Mouse (Mus musculus): ENCODE results near the gene Srrm4. TPM values are rescaled to one million over a fixed set of nuclear protein-coding genes. Genes with fewer than 3 reads are reported as not detected.

The Srrm4 gene
- polyA plus RNA-seq, 1 experiment from 2014 or later, result 19.2 TPM

DNA sequence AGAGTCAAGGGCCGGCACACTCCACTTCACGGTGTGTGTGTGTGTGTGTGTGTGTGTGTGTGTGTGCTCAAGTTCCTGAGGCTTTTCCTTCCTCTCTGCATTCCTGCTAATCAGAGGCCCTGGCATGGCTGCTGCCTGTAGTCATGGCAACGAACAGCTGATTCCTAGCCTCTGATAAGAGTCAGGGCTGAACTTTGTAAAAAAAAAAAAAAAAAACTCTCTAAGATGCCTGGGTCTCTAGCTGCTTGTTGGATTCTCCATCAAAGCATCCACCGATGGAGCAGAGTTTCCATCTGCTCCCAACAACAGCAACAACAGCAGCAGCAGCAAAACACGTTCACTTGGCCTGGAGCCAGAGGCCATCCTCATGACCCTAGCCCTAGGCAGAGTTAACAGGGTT, 106.5 kb downstream of the Srrm4 start:
- peaks cover 50% of the 10 kb centered on the region for H3K4me1 ChIP-seq (replicated peaks)
- WGBS, result 18% methylated on average over 5 of the region's 5 CpGs
- no peak overlapping the region for H3K9ac ChIP-seq
- H3K4me3 ChIP-seq, result no peak overlapping the region
- H3K27ac ChIP-seq (replicated peaks), result peak overlapping the region; percentile 35; the same call in 1 of the 2 replicates
- no peak overlapping the region for H3K4me2 ChIP-seq
- peak; percentile 50; the same call in 1 of the 2 replicates for ATAC-seq (ENCODE audit: low read depth)
- H3K27me3 ChIP-seq, result no peaks in the 10 kb centered on the region
- H3K36me3 ChIP-seq, result no peaks in the 10 kb centered on the region
- H3K9me3 ChIP-seq, result no peaks in the 10 kb centered on the region

DNA sequence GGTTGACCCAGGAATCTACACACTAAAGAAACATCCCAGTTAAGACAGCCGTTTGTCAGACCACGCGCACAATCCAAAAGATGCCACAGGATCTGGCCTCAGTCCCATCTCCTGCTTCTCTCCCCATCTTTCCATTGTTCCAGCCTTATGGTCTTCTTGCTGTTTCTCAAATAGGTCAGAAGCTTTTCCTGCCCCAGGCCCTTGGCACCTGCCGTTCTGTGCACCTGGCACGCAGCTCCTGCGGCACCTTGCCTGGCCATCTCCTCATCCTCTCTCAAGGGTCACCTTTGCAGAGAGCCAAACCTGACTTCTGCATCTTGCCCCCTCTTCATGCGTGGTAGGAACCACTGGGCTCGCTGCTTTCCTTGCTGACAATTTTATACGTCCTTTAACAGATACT, 107.4 kb downstream of the Srrm4 start:
- Histone ChIP-seq H3K27ac (replicated peaks) (peak overlapping the region; percentile 35; the same call in 1 of the 2 replicates), H3K4me1 (replicated peaks) (peaks cover 44% of the 10 kb centered on the region), H3K9ac (no peak overlapping the region), H3K9me3 (no peaks in the 10 kb centered on the region), H3K4me2 (no peak overlapping the region), H3K4me3 (no peak overlapping the region), H3K36me3 (no peaks in the 10 kb centered on the region), H3K27me3 (no peaks in the 10 kb centered on the region)
- ATAC-seq (ENCODE audit: low read depth), result no peak
- WGBS, result 93% methylated on average over 9 of the region's 9 CpGs

DNA sequence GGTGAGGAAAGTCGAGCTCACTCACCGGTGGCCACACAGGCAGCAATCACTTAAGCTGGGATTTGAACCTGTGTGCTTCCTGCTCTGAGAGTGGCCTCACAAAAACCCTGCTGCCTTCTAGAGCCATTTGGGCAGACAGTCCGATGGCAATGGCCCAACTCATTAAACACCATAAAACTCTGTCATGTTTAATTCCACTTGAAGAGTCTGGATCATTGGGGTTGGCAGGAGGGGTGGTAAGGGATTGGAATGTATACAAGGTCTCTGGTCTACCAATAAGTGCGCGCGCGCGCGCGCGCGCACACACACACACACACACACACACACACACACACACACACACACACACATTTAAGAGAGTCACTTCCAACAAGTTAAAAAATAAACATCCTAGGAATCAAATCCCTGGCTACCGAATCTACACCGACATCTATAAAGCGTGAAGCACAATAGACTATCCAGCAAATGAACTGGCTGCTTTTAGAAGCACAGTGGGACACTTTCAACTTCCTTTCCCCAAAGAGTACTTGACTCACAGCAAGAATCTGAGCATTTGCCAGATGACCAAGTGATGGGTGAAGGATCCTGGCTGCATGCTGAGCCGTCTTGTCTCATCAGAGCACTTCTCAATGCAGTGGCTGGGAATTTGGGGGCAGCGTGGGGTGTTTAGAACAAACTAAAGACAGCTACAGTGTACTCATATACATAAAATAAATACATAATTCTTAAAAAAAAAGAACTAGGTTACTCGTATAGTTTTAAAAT, 112.8 kb downstream of the Srrm4 start:
- H3K4me1 ChIP-seq (replicated peaks), result peaks cover 15% of the 10 kb centered on the region
- H3K27ac ChIP-seq (replicated peaks), result no peak overlapping the region
- H3K27me3 ChIP-seq, result no peaks in the 10 kb centered on the region
- no peak for ATAC-seq (ENCODE audit: low read depth)
- 73% methylated on average over 18 of the region's 18 CpGs for WGBS
- H3K9ac ChIP-seq, result no peak overlapping the region
- no peak overlapping the region for H3K4me2 ChIP-seq
- no peak overlapping the region for H3K4me3 ChIP-seq
- no peaks in the 10 kb centered on the region for H3K9me3 ChIP-seq
- peaks cover 15% of the 10 kb centered on the region for H3K36me3 ChIP-seq

DNA sequence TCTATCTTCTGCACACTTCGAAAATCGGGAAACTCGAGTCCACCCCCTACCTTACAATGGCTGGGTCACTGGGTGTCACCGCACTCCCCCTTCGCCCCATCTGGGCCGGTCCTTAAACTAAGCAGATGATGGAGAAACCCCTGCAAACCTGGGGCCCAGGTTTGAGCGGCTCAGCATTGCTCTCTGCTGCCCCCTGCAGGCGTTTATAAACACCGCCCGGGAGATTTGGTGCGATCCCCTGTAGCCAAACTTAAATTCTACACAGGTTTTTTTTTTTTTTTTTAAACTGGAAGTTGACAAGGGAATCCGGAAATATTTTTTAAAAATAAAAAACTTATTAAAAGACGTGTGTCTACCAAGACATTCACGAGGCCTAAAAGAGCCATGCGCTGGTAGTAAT, 115.6 kb downstream of the Srrm4 start:
- no peaks in the 10 kb centered on the region for H3K27me3 ChIP-seq
- H3K27ac ChIP-seq (replicated peaks), result no peak overlapping the region
- no peak for ATAC-seq (ENCODE audit: low read depth)
- H3K9me3 ChIP-seq, result no peaks in the 10 kb centered on the region
- whole genome bisulfite sequencing, result 17% methylated on average over 15 of the region's 15 CpGs
- peaks cover 30% of the 10 kb centered on the region for H3K36me3 ChIP-seq
- H3K9ac ChIP-seq, result no peak overlapping the region
- peaks cover 15% of the 10 kb centered on the region for H3K4me1 ChIP-seq (replicated peaks)
- H3K4me2 ChIP-seq, result no peak overlapping the region
- no peak overlapping the region for H3K4me3 ChIP-seq

DNA sequence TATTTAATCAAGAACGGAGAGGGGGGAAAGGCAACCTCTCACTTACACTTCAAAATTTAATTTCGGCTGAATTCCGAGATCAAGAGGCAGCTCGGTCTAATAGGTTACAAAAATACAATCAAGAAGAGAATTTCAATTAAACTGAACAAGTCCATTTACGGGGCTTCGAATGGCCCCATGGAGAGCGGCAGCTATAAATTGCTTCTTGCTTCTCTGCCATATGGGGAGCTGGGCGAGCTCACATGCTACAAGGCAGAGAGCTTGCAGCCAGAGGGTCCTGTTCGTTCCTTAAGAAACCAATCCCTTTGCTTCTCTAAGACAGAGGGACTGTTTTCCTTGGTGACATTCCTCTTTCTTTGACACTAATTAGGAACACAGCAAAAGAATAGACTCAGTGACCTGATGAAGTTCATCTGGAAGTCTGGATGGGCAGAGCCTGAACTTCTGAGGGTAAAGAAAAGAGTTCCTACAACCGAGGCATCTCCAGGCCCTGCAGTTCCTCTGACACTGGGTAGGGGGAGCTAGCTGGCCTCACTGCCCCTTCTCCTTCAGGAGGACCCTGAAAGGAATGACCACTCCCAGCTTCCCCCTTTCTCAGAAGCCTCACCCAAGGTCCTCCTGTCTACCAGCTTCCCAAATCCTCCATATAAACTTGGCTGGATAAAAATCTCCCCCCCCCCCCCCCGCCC, 130.1 kb downstream of the Srrm4 start:
- ATAC-seq (ENCODE audit: low read depth), result peak; percentile 81
- 16% methylated on average over 11 of the region's 11 CpGs for WGBS
- H3K9me3 ChIP-seq, result peaks cover 21% of the 10 kb centered on the region
- no peak overlapping the region for H3K9ac ChIP-seq
- H3K27ac ChIP-seq (replicated peaks), result peak overlapping the region; percentile 90
- H3K4me3 ChIP-seq, result no peak overlapping the region
- no peaks in the 10 kb centered on the region for H3K27me3 ChIP-seq
- H3K4me2 ChIP-seq, result no peak overlapping the region
- peaks cover 48% of the 10 kb centered on the region for H3K4me1 ChIP-seq (replicated peaks)
- H3K36me3 ChIP-seq, result peaks cover 44% of the 10 kb centered on the region

DNA sequence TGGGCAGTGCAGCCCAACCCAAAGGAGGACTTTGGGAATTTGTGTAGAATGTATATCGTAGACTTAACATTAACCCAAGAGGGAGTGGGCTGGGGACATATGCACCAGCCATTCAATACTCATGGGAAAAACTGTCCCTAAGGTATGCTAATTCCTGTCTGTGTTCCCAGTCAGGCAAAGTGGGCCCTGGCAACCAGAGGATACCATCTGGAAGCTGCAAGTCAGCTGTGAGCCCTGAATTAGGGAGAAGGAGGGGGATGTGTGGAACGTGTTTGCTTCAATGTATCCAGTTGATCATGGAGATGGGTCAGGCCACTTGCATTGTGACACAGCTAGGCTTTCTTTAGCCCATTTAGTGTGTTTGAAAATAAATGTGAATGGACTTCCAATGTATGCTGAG, 131.6 kb downstream of the Srrm4 start:
- WGBS, result 34% methylated on average over 2 of the region's 2 CpGs
- Histone ChIP-seq H3K27me3 (no peaks in the 10 kb centered on the region), H3K4me1 (replicated peaks) (peaks cover 49% of the 10 kb centered on the region), H3K9me3 (peaks cover 6% of the 10 kb centered on the region; the same call in 1 of the 2 replicates), H3K4me2 (no peak overlapping the region), H3K4me3 (no peak overlapping the region), H3K27ac (replicated peaks) (peak overlapping the region; percentile 90), H3K36me3 (peaks cover 32% of the 10 kb centered on the region), H3K9ac (no peak overlapping the region)
- no peak; the same call in 1 of the 2 replicates for ATAC-seq (ENCODE audit: low read depth)

DNA sequence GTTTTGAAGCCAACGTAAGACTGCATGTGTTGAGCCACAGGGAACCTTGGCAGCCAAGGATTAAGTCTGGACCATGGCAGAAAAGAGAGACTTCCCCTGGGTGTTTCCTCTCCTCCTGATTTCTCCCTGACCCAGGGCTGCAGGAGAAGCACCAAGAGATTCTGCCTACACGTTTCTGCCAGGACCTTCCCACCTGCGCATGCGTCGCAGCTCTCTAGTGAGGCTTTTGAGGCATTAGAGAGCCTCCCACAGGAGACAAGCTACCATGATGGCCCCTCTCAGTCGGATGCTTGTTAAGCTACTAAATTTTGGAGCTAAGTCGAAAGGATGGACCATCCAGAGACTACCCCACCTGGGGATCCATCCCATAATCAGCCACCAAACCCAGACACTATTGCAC, 133.8 kb downstream of the Srrm4 start:
- H3K4me2 ChIP-seq, result no peak overlapping the region
- H3K4me1 ChIP-seq (replicated peaks), result peaks cover 56% of the 10 kb centered on the region
- H3K27ac ChIP-seq (replicated peaks), result peak overlapping the region; percentile 38; the same call in 1 of the 2 replicates
- no peak overlapping the region for H3K4me3 ChIP-seq
- no peaks in the 10 kb centered on the region for H3K27me3 ChIP-seq
- H3K9ac ChIP-seq, result no peak overlapping the region
- 0 out of 2 replicates have a peak, but pooled peaks cover 18% of the 10 kb centered on the region for H3K36me3 ChIP-seq
- no peak for ATAC-seq (ENCODE audit: low read depth)
- WGBS, result 67% methylated on average over 7 of the region's 7 CpGs
- no peaks in the 10 kb centered on the region for H3K9me3 ChIP-seq

DNA sequence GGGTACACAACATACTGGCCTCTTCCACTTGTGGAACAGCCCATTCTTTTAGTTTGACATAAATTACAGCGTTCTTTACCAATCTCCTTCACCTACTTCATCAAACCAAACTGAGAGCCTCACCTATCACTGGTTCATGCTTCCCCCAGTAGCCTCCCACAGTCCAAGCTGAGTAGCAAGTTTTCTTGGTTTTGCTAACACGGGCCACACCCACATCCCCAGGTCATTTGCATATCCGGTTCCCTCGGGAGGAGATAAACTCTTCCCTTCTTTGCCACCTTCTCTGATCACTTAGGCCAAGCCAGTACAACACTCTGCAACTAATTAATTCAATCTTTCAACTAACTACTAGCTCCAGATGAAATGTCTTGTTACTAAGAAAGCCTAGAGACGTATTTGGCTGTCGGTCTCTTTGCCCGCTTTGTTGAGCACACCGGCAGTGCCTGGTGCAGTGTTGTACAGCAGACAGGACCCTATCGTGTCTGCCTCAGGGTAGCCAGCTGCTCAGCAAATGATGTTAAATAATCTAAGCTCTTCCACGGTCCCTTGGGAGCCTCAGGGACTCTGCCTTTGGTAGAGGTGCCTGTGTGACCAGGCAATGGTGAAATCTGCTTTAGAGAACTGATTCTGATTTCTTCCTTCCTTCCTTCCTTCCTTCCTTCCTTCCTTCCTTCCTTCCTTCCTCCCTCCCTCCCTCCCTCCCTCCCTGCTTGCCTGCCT, 134.7 kb downstream of the Srrm4 start:
- no peak for ATAC-seq (ENCODE audit: low read depth)
- Histone ChIP-seq H3K9ac (no peak overlapping the region), H3K36me3 (peaks cover 22% of the 10 kb centered on the region), H3K4me2 (no peak overlapping the region), H3K4me1 (replicated peaks) (peaks cover 51% of the 10 kb centered on the region), H3K9me3 (no peaks in the 10 kb centered on the region), H3K27ac (replicated peaks) (peak overlapping the region; percentile 39; the same call in 1 of the 2 replicates), H3K27me3 (no peaks in the 10 kb centered on the region), H3K4me3 (no peak overlapping the region)
- 23% methylated on average over 10 of the region's 10 CpGs for WGBS

DNA sequence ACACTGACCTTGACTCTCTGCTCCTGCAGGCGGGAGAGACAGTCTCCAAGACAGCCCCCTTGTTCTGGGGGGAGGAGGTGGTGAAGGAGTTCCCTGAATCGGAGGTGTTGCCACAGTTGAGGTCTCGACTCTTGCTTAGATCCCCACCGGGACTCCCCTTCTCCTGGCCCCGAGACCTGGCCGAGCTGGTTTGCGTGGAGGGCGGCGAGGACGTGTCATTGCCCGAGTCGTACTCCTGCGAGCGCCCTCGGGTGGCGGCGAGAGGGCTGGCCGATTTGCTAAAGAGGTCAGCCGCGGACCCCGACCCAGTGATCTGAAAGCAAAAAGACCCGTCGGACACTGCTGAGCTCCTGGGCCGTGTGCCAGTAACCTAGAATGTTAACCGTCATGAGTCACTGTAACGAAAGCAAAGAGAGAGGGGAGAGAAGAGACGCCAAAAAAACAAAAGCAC, 138.2 kb downstream of the Srrm4 start:
- H3K36me3 ChIP-seq, result peaks cover 33% of the 10 kb centered on the region
- H3K4me3 ChIP-seq, result 0 out of 2 replicates have a peak overlapping the region, but pooled peaks have one; percentile 4
- peak overlapping the region; percentile 40 for H3K4me2 ChIP-seq
- no peak for ATAC-seq (ENCODE audit: low read depth)
- WGBS, result 4% methylated on average over 27 of the region's 27 CpGs
- H3K27ac ChIP-seq (replicated peaks), result no peak overlapping the region
- H3K9me3 ChIP-seq, result no peaks in the 10 kb centered on the region
- peaks cover 28% of the 10 kb centered on the region for H3K4me1 ChIP-seq (replicated peaks)
- no peaks in the 10 kb centered on the region for H3K27me3 ChIP-seq
- no peak overlapping the region for H3K9ac ChIP-seq

DNA sequence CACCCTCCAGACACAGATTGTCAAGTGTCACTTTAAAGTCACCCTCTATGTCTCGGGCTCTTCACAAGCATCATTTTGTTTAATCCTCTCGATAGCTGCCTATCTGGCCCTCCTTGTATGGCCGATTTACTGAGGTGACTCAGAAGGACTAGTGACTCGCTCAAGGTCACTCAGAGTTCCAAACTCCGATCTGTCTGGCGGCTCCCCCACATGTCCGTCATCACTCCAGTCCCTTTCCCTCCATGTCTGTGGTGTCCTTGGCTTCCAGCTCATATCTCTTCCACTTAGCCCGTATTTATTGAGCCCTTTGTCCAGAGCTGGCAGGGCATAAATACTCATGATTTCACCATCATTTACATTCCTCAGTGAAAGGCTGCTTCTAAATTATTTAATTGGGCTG, 140.7 kb downstream of the Srrm4 start:
- Histone ChIP-seq H3K4me3 (no peak overlapping the region), H3K4me2 (no peak overlapping the region), H3K27ac (replicated peaks) (no peak overlapping the region), H3K4me1 (replicated peaks) (peaks cover 17% of the 10 kb centered on the region), H3K9ac (no peak overlapping the region), H3K27me3 (no peaks in the 10 kb centered on the region), H3K9me3 (no peaks in the 10 kb centered on the region), H3K36me3 (peaks cover 41% of the 10 kb centered on the region)
- no peak for ATAC-seq (ENCODE audit: low read depth)
- 85% methylated on average over 8 of the region's 8 CpGs for WGBS

DNA sequence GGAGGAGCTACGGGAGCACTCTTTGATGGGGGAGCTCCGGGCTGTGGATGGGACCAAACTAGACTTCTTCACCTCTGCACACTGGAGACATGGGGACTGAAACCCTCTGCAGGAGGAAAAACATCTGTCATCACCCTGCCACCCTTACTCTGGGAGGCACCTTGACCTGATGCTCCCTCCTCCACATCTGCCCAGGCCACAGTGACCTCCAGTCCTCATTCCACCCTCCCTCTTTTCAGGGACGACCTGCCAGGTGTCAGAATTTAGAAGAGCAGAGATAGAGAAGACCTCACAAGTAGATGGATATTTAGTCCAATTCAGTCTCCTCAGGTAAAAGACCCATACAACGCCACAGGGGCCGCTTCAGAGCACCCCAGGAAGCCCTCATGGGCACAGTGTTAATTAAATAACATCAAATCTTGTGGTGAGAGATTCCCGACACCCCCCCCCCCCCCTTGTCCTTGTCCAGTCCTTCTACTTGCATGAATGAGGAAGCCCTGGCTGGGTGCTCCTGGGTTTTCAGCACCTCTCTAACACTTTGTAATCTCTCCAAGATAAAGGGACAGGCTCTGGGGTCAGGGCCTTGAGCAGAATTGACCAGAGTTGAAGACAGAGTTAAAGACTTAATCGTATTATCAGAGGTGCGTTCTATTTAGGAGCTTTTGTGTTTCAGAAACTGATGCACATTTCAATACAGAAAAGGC, 141.9 kb downstream of the Srrm4 start:
- Histone ChIP-seq H3K9me3 (no peaks in the 10 kb centered on the region), H3K36me3 (peaks cover 45% of the 10 kb centered on the region), H3K4me1 (replicated peaks) (peaks cover 17% of the 10 kb centered on the region), H3K4me3 (no peak overlapping the region), H3K9ac (no peak overlapping the region), H3K27ac (replicated peaks) (no peak overlapping the region), H3K4me2 (no peak overlapping the region), H3K27me3 (no peaks in the 10 kb centered on the region)
- ATAC-seq (ENCODE audit: low read depth), result no peak
- WGBS, result 65% methylated on average over 8 of the region's 8 CpGs
